Mouse (Mus musculus) liver, adult 2 months (tissue): ENCODE measurements around the gene Gm7168. TPM values are rescaled to one million over a fixed set of nuclear protein-coding genes. Genes with fewer than 3 reads are reported as not detected.
"Not testable (repeated sequence)": the region's sequence is repeated elsewhere in the genome, so short reads cannot be mapped to it uniquely, and the experiment has no call there.

Source experiments
- DNase-seq: peaks from one replicate; pipeline ENCODE4 v3.0.0-alpha.2; 2011; ENCODE audit warnings: low read depth, low spot score; ENCODE audit errors: extremely low read depth
- H3K27ac ChIP-seq: fragments of 200-500 bp; replicated peaks from 2 replicates; pipeline ENCODE4 v1.5.1; 2012; ENCODE audit warnings: low read depth, mild to moderate bottlenecking, control low read depth, inconsistent platforms, low read length; ENCODE audit not compliant: insufficient read depth
- H3K27me3 ChIP-seq: fragments of 200-500 bp; 2 replicates; pipeline ENCODE4 v1.6.1; 2012; ENCODE audit warnings: mild to moderate bottlenecking, moderate library complexity, low read length, inconsistent platforms; ENCODE audit not compliant: control insufficient read depth, insufficient read depth
- H3K36me3 ChIP-seq: fragments of 200-500 bp; 2 replicates; pipeline ENCODE4 v1.6.1; 2012; ENCODE audit warnings: low read length, inconsistent platforms; ENCODE audit not compliant: control insufficient read depth, insufficient read depth
- H3K4me1 ChIP-seq: fragments of 200-500 bp; 2 replicates; pipeline ENCODE4 v1.6.1; 2011; ENCODE audit warnings: low read length; ENCODE audit not compliant: control insufficient read depth, insufficient read depth
- H3K4me3 ChIP-seq: fragments of 200-500 bp; 2 replicates; pipeline ENCODE4 v1.5.1; 2011; ENCODE audit warnings: low read depth, mild to moderate bottlenecking, control low read depth, low read length, moderate library complexity; ENCODE audit not compliant: insufficient read depth
- H3K79me2 ChIP-seq: fragments of 200-500 bp; 2 replicates; pipeline ENCODE4 v1.6.1; 2012; ENCODE audit warnings: inconsistent platforms, mild to moderate bottlenecking, low read length, moderate library complexity; ENCODE audit not compliant: control insufficient read depth, insufficient read depth
- H3K9ac ChIP-seq: fragments of 200-500 bp; 2 replicates; pipeline ENCODE4 v1.6.1; 2012; ENCODE audit warnings: low read depth, mild to moderate bottlenecking, control low read depth, inconsistent platforms, low read length
- CTCF ChIP-seq: fragments of 200-500 bp; IDR thresholded peaks from 2 replicates; pipeline ENCODE4 v1.5.1; 2011; ENCODE audit warnings: low read depth, low read length, control low read depth
- POLR2A ChIP-seq: fragments of 200-500 bp; IDR thresholded peaks from 2 replicates; pipeline ENCODE4 v1.6.1; 2011; ENCODE audit warnings: low read length, control low read depth; ENCODE audit not compliant: insufficient read depth; ENCODE audit errors: extremely low read depth
- WGBS: fragments of 180-500 bp; shearing (Covaris S2); methylation state at CpG from one replicate; pipeline ENCODE4 v1.1.7; 2018; 5-methylcytosine and 5-hydroxymethylcytosine counted together
- polyA plus RNA-seq: library from polyadenylated mRNA; depleted of rRNA; stranded (reverse); fragments of >200 nt; gene quantifications from 2 replicates; pipeline ENCODE4 v1.2.3, GENCODE M21; 2012
- total RNA-seq: library from RNA; depleted of rRNA; stranded (reverse); fragments of >200 nt; gene quantifications from 2 replicates; pipeline ENCODE4 v1.2.3, GENCODE M21; 2014

Gene Gm7168
- total and polyA plus RNA-seq, 2 experiments = not detected

DNA sequence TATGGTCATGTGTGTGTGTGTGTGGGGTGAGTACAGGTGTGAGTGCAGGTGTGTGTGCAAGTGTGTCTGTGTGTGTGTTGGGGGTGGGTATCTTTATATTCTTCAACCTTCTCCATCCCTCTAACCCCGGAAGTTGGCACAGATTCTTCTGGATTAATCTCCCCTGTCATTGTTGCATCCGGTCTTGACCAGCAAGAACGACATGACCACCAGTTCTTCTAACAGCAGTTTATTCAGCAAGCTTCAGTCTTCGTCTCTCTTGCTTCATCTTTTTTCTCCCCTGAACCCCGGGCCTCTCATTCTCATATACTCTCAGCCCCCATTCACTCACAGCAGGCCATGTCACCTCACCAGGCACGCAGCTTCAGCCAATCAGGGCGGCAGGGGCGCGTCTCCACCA, 17.8 kb upstream of the Gm7168 start:
- no peaks in the 10 kb centered on the region for H3K4me1 ChIP-seq
- H3K4me3 ChIP-seq = no peak overlapping the region
- TF ChIP-seq CTCF (no peak), POLR2A (no peak)
- H3K27ac ChIP-seq = no peak overlapping the region
- H3K36me3 ChIP-seq = no peaks in the 10 kb centered on the region
- no peaks in the 10 kb centered on the region for H3K79me2 ChIP-seq
- H3K27me3 ChIP-seq = no peaks in the 10 kb centered on the region
- no peak for DNase-seq
- H3K9ac ChIP-seq = no peak overlapping the region
- 84% methylated on average over 9 of the region's 9 CpGs for WGBS

DNA sequence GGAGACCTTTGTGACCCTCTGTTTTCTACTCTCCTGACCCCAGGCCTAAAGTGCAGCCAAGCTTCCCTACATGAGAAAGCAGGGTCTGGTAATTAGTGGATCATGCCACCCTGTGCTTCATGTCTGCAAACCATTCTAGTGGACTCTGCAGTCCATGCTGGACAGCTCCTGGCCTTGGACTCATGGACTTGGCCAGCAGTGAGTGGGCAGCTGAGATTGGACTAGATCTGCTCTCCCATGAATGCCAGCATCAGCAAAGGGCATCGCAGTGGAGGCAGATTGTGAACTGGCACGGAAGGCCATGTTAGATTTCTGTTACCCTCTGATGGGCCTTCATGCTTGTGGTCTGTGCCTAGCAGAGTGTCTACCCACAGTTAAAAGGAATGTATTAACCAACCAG, 12.8 kb upstream of the Gm7168 start:
- DNase-seq = peak; percentile 30
- WGBS = 73% methylated on average over 2 of the region's 2 CpGs
- not testable (repeated sequence) for H3K79me2 ChIP-seq, H3K36me3 ChIP-seq, H3K4me3 ChIP-seq, H3K27ac ChIP-seq, H3K27me3 ChIP-seq, H3K9ac ChIP-seq, H3K4me1 ChIP-seq

DNA sequence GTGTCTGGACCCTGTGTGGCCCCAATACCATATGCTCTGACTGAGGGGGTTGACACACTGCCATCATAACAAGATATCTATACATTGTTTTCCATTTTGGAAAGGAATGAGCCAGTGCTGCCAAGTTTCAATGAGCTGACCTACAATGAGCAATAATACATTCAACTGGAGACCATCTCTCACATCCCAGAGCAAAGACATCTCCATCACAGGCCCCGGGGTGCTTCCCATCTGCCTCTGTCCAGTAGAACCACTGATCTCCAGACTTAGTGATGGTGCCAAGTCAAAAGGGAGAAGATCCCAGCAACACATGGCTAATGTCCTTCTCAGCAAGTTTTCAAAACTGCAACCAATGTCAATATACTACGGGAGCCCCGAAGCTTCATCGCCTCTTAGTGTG, 10.4 kb upstream of the Gm7168 start:
- H3K27ac ChIP-seq = no peak overlapping the region
- 92% methylated on average over 4 of the region's 4 CpGs for WGBS
- DNase-seq = no peak
- no peaks in the 10 kb centered on the region for H3K36me3 ChIP-seq
- H3K79me2 ChIP-seq = no peaks in the 10 kb centered on the region
- H3K4me1 ChIP-seq = no peaks in the 10 kb centered on the region
- H3K4me3 ChIP-seq = no peak overlapping the region
- no peaks in the 10 kb centered on the region for H3K27me3 ChIP-seq
- H3K9ac ChIP-seq = no peak overlapping the region
- TF ChIP-seq POLR2A (no peak), CTCF (no peak)

DNA sequence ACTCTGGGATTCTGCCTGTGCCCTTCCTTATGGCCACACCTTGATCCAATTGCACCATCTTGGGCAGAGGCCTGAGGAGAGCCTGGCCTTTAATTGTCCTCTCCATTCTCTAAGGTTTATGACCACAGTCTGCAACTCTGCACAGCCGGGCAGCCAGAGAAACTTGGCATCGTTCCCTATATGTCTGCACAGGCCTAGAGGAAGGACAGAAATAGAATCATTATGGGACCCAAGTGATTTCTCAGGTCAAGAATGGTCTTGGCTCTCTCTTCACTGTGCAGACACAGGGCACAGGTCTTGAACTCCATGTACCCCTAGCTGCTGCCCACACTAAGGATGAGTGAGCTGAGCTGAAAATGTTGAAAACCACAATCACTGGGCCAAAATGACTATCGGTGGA, 9.5 kb upstream of the Gm7168 start:
- Histone ChIP-seq H3K27me3 (no peaks in the 10 kb centered on the region), H3K36me3 (no peaks in the 10 kb centered on the region), H3K4me1 (no peaks in the 10 kb centered on the region), H3K27ac (no peak overlapping the region), H3K9ac (no peak overlapping the region), H3K4me3 (no peak overlapping the region), H3K79me2 (no peaks in the 10 kb centered on the region)
- 79% methylated on average over 3 of the region's 3 CpGs for WGBS
- TF ChIP-seq POLR2A (no peak), CTCF (no peak)
- DNase-seq = peak; percentile 20

DNA sequence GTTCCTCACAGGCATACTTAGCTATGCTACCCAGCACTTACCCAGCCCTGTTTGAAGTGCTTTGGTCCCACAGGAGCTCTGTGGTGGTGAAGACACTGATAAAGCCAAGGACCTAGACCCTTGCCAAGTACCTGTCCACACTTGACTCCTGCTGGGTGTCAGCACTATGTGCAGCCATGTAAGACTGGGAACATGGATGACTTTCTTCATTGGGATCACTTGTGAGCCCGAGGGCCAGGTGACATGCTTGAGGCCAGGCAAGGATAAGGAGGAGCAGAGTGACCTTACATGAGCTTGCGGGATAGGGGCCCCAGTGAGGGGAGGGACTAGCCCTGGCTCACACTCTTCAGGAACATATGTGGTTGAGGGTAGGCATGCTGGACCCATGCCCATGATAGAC, 8.9 kb upstream of the Gm7168 start:
- not testable (repeated sequence) for H3K4me1 ChIP-seq, H3K36me3 ChIP-seq, H3K27me3 ChIP-seq, H3K27ac ChIP-seq, DNase-seq, H3K4me3 ChIP-seq, H3K9ac ChIP-seq, H3K79me2 ChIP-seq
- WGBS = 95% methylated on average over 2 of the region's 2 CpGs

DNA sequence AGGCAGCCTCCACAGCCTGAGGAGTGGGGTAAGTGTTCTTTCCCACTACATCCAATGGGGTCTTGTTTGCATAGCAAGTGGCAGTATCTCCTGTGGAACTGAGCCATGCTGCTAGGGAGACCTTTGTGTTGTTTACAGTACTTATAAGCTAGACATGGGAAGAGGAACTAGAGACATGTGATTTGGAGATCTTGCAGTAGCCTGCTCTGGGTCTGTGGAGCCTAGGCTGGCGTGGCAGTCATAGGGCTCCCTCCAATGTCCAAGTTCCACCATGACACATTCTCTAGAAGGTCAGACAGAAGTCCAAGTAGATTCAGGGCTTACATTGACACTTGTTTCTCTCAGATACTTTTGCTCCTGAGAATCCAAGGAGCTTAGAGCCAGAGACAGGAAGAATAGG, 7.7 kb upstream of the Gm7168 start:
- H3K4me1 ChIP-seq = no peaks in the 10 kb centered on the region
- peak; percentile 32 for DNase-seq
- no peaks in the 10 kb centered on the region for H3K27me3 ChIP-seq
- no peaks in the 10 kb centered on the region for H3K36me3 ChIP-seq
- WGBS = 79% methylated on average over 1 of the region's 1 CpGs
- TF ChIP-seq POLR2A (no peak), CTCF (peak; percentile 17; the same call in 1 of the 2 replicates)
- no peak overlapping the region for H3K4me3 ChIP-seq
- no peak overlapping the region for H3K9ac ChIP-seq
- no peak overlapping the region for H3K27ac ChIP-seq
- no peaks in the 10 kb centered on the region for H3K79me2 ChIP-seq

DNA sequence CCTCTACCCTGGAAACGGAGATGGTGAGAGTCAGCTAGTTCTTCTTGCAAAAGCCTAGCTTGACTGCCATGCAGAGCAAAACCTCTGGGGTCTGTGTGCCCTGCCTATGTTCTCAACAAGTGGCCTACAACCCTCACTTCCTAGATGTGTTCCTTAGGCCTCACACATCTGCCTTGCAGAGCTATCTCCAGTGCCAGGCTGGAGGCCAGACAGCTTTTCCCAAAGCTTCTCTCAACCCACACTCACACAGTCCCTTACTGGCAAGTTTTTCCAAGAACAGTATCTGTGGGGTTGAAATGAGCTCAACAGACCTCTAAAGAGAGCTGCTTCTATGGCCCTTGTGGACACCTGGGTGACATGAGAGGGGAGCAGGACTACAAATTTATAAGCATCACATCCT, 3.4 kb downstream of the Gm7168 start:
- H3K27ac ChIP-seq, H3K79me2 ChIP-seq, H3K9ac ChIP-seq, H3K27me3 ChIP-seq, H3K4me1 ChIP-seq, H3K36me3 ChIP-seq, DNase-seq, H3K4me3 ChIP-seq: not testable (repeated sequence)
- WGBS = 79% methylated on average over 1 of the region's 1 CpGs

DNA sequence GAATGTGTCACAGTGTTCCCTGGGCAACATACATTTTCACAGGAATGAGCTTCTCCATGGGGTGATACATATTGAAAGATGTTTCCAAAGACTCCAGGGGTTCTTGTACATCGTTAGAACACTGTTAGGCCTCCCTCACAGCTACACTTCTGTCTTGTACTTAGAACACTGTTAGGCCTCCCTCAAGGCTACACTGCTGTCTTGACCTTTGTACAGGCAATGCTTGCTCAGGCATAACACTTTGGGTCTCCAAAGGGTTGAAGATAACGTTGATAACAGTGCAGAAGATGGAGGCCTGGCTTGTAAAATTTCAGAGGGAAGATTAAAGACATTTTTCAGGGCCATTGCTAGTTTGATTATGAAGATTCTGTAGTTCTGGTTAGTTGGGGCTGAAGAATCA, 10.0 kb downstream of the Gm7168 start:
- H3K4me3 ChIP-seq, H3K27me3 ChIP-seq, H3K27ac ChIP-seq, H3K9ac ChIP-seq, H3K79me2 ChIP-seq, H3K36me3 ChIP-seq, DNase-seq, H3K4me1 ChIP-seq: not testable (repeated sequence)
- 54% methylated on average over 1 of the region's 2 CpGs for WGBS

DNA sequence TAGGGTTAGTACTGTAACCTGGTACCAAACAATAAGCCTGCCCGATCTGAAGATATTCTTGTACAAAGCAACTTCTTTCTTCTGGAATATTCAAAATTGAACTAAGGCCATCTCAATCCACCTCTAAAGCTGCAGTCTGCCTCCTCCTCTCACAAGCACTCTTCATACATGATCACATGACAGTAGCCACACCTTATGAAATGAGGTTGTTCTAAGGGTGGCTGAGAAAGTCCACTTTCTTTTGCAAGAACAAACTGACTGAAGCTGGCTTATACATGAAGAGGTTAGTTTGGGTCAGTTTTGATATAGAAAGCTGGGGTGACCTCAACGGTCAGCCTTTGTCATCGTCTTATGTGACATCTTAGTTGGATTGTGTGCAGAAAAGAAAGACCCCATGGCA, 14.1 kb downstream of the Gm7168 start:
- not testable (repeated sequence) for H3K79me2 ChIP-seq, H3K9ac ChIP-seq, H3K4me3 ChIP-seq, H3K36me3 ChIP-seq, H3K27me3 ChIP-seq, H3K4me1 ChIP-seq, DNase-seq, H3K27ac ChIP-seq
- 86% methylated on average over 3 of the region's 3 CpGs for WGBS
